Comparison of ENCODE assay signal across 9 mouse cellular contexts in the genomic region with DNA sequence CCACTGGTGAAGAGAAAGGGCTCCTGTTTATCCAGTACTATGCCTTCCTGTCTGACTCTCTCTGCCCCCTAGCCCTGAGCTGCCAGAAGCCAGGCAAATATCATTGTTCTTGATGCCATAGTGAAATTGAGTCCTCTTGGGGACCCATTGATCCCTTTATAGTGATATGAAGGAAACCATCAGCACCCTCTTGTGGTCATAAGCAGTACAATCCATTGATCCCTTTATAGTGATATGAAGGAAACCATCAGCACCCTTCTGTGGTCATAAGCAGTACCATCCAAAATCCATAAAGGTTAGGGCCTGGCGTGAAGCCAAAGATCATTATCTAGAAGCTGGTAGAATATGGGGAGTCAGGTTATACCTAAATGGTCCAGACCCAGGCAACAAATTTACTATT. TPM values are rescaled to one million over a fixed set of nuclear protein-coding genes. Genes with fewer than 3 reads are reported as not detected.
DNase-seq lines count a peak whose midpoint lies in the region; ATAC-seq and TF ChIP-seq lines count a peak whose summit lies in the region.
"Had no signal": no experiment of that assay in that cellular context is flagged by ENCODE, and none has a peak within 500 bp of the region (broad histone marks: within the 10 kb centered on the region; RNA-seq: fewer than 3 reads in every experiment).

No protein-coding gene starts in this region.

- WGBS in embryonic facial prominence, embryonic 13.5 days, result 61% methylated on average over 1 of the region's 1 CpGs
- 78% methylated on average over 1 of the region's 1 CpGs for WGBS in intestine, embryonic 14.5 days
- WGBS in midbrain, embryonic 15.5 days, result 57% methylated on average over 1 of the region's 1 CpGs
- 41% methylated on average over 1 of the region's 1 CpGs for WGBS in thymus, adult 2 months

- no peak overlapping the region for H3K4me2 ChIP-seq in embryonic facial prominence, embryonic 13.5 days
- H3K4me2 ChIP-seq in intestine, embryonic 14.5 days (ENCODE audit: low read length), result no peak overlapping the region
- no peak overlapping the region for H3K4me2 ChIP-seq in midbrain, embryonic 15.5 days
- H3K4me2 ChIP-seq: limb, embryonic 15.5 days had no signal

- DNase-seq in gastrocnemius, adult 18-20 months (ENCODE audit: low spot score), result peak; percentile 23
- DNase-seq in gastrocnemius, postnatal 25 days, result no peak
- peak; percentile 26 for DNase-seq in Muller cell, postnatal 12 days (ENCODE audit: inconsistent ontology term)
- no peak for DNase-seq in intestine, embryonic 14.5 days (ENCODE audit: low spot score)
- DNase-seq in left cerebral cortex, postnatal 10 days (ENCODE audit: extremely low spot score in 1 of 2, low spot score in 2 of 2), result peak; percentile 29 to 41
- DNase-seq in thymus, adult 2 months, result peak; percentile 57

- no peaks in the 10 kb centered on the region for H3K27me3 ChIP-seq in embryonic facial prominence, embryonic 13.5 days
- H3K27me3 ChIP-seq in intestine, embryonic 14.5 days (replicated peaks; ENCODE audit: control insufficient read depth, insufficient read depth, low read length), result no peaks in the 10 kb centered on the region
- no peaks in the 10 kb centered on the region for H3K27me3 ChIP-seq in midbrain, embryonic 15.5 days (replicated peaks)
- H3K27me3 ChIP-seq in thymus, adult 2 months (ENCODE audit: control insufficient read depth, insufficient read depth, low read length), result no peaks in the 10 kb centered on the region
- H3K27me3 ChIP-seq: limb, embryonic 15.5 days had no signal

- no peak for TF ChIP-seq CTCF in thymus, adult 2 months (IDR thresholded peaks at IDR 0.05; ENCODE audit: borderline replicate concordance, control insufficient read depth, extremely low read depth, insufficient read depth, low read length, poor library complexity)

- H3K4me3 ChIP-seq in embryonic facial prominence, embryonic 13.5 days, result no peak overlapping the region
- no peak overlapping the region for H3K4me3 ChIP-seq in intestine, embryonic 14.5 days (ENCODE audit: low read depth, low read length)
- H3K4me3 ChIP-seq in midbrain, embryonic 15.5 days, result no peak overlapping the region
- H3K4me3 ChIP-seq in thymus, adult 2 months (ENCODE audit: control insufficient read depth, insufficient read depth, low read length), result no peak overlapping the region
- H3K4me3 ChIP-seq: limb, embryonic 15.5 days had no signal

- intact Hi-C loops in left cerebral cortex, postnatal 10 days (cut with DNase I), result loop anchor here (1.0 kb wide), 1 partner anchor 213 kb away; no protein-coding TSS in a partner anchor

- H3K4me1 ChIP-seq in embryonic facial prominence, embryonic 13.5 days, result no peaks in the 10 kb centered on the region
- no peaks in the 10 kb centered on the region for H3K4me1 ChIP-seq in intestine, embryonic 14.5 days (replicated peaks; ENCODE audit: control insufficient read depth, insufficient read depth, low read length)
- no peaks in the 10 kb centered on the region for H3K4me1 ChIP-seq in midbrain, embryonic 15.5 days
- peaks cover 3% of the 10 kb centered on the region; the same call in 1 of the 2 replicates for H3K4me1 ChIP-seq in thymus, adult 2 months (replicated peaks; ENCODE audit: control insufficient read depth, insufficient read depth, low read length)
- H3K4me1 ChIP-seq: limb, embryonic 15.5 days had no signal

- peak; percentile 43; the same call in 1 of the 2 replicates for ATAC-seq in embryonic facial prominence, embryonic 13.5 days (ENCODE audit: insufficient number of reproducible peaks, insufficient read depth, low FRiP score, low TSS enrichment, low read depth)
- ATAC-seq in intestine, embryonic 14.5 days (replicated peaks; ENCODE audit: low FRiP score, low TSS enrichment, low read depth), result peak; percentile 53; the same call in 1 of the 2 replicates
- ATAC-seq in midbrain, embryonic 15.5 days (replicated peaks), result peak; percentile 71; the same call in 1 of the 2 replicates

- no peaks in the 10 kb centered on the region for H3K9me3 ChIP-seq in embryonic facial prominence, embryonic 13.5 days
- 0 out of 2 replicates have a peak, but pooled peaks cover 5% of the 10 kb centered on the region for H3K9me3 ChIP-seq in intestine, embryonic 14.5 days (ENCODE audit: control insufficient read depth, low read length)
- no peaks in the 10 kb centered on the region for H3K9me3 ChIP-seq in midbrain, embryonic 15.5 days
- H3K9me3 ChIP-seq: limb, embryonic 15.5 days had no signal

- no peak for TF ChIP-seq POLR2A in thymus, adult 2 months (IDR thresholded peaks at IDR 0.05; ENCODE audit: control insufficient read depth, extremely low read depth, insufficient read depth, low read length, poor library complexity)

- H3K9ac ChIP-seq in embryonic facial prominence, embryonic 13.5 days, result no peak overlapping the region
- H3K9ac ChIP-seq in intestine, embryonic 14.5 days (ENCODE audit: low read length), result no peak overlapping the region
- H3K9ac ChIP-seq in midbrain, embryonic 15.5 days, result no peak overlapping the region
- H3K9ac ChIP-seq: limb, embryonic 15.5 days had no signal

- no peak overlapping the region for H3K27ac ChIP-seq in embryonic facial prominence, embryonic 13.5 days
- H3K27ac ChIP-seq in intestine, embryonic 14.5 days (ENCODE audit: low read depth), result no peak overlapping the region
- H3K27ac ChIP-seq in midbrain, embryonic 15.5 days, result no peak overlapping the region
- H3K27ac ChIP-seq in thymus, adult 2 months (ENCODE audit: control insufficient read depth, insufficient read depth, low read length), result no peak overlapping the region
- H3K27ac ChIP-seq: limb, embryonic 15.5 days had no signal

- no peaks in the 10 kb centered on the region for H3K36me3 ChIP-seq in embryonic facial prominence, embryonic 13.5 days
- H3K36me3 ChIP-seq in intestine, embryonic 14.5 days (ENCODE audit: control insufficient read depth, insufficient read depth, low read length), result no peaks in the 10 kb centered on the region
- no peaks in the 10 kb centered on the region for H3K36me3 ChIP-seq in midbrain, embryonic 15.5 days (replicated peaks)
- H3K36me3 ChIP-seq in thymus, adult 2 months (ENCODE audit: control insufficient read depth, insufficient read depth, low read length), result no peaks in the 10 kb centered on the region
- H3K36me3 ChIP-seq: limb, embryonic 15.5 days had no signal

RNA-seq across cellular contexts. Expression of a gene that starts 21.3 kb away (rescaled TPM):
- not detected for total RNA-seq in gastrocnemius, adult 18-20 months (2021)
- not detected for total RNA-seq in gastrocnemius, postnatal 25 days (2021)
- polyA plus RNA-seq in embryonic facial prominence, embryonic 13.5 days (2015; fragmentation: Nextera tagmentation; extraction: Ambion mirVana), result 0.72 TPM in 1 of 2 replicates, not detected in the other
- polyA plus RNA-seq in intestine, embryonic 14.5 days (2014; fragmentation: Nextera tagmentation; extraction: Ambion mirVana), result 0.38 and 0.63 TPM in 2 replicates
- total RNA-seq in left cerebral cortex, postnatal 10 days (2021), result not detected
- polyA plus RNA-seq in midbrain, embryonic 15.5 days (2015; fragmentation: Nextera tagmentation; extraction: Ambion mirVana), result 0.55 and 0.81 TPM in 2 replicates
- polyA plus RNA-seq in thymus, adult 2 months (2012; rRNA removed), result 0.64 and 1.0 TPM in 2 replicates

RNA-seq across cellular contexts. Expression of a gene that starts 33.7 kb away (rescaled TPM):
- total RNA-seq in gastrocnemius, adult 18-20 months (2021), result under 1 TPM; 0.31 to 0.59 TPM
- total RNA-seq in gastrocnemius, postnatal 25 days (2021), result under 1 TPM; 0.13 to 0.16 TPM
- 0.12 TPM in 1 of 2 replicates, not detected in the other for polyA plus RNA-seq in embryonic facial prominence, embryonic 13.5 days (2015; fragmentation: Nextera tagmentation; extraction: Ambion mirVana)
- 0.27 and 0.68 TPM in 2 replicates for polyA plus RNA-seq in intestine, embryonic 14.5 days (2014; fragmentation: Nextera tagmentation; extraction: Ambion mirVana)
- not detected for total RNA-seq in left cerebral cortex, postnatal 10 days (2021)
- not detected in 2 replicates for polyA plus RNA-seq in midbrain, embryonic 15.5 days (2015; fragmentation: Nextera tagmentation; extraction: Ambion mirVana)
- polyA plus RNA-seq in thymus, adult 2 months (2012; rRNA removed), result 0.15 TPM in 1 of 2 replicates, not detected in the other
- polyA plus RNA-seq: limb, embryonic 15.5 days had no signal

Comparison
In these comparisons a context has a peak if more than half of its experiments do, and no peak if none do; other contexts are left out.
1. DNase-seq: peak in gastrocnemius, adult 18-20 months (single experiment), Muller cell, postnatal 12 days (single experiment), left cerebral cortex, postnatal 10 days (2 of 2) and thymus, adult 2 months (single experiment); none in gastrocnemius, postnatal 25 days (single experiment) and intestine, embryonic 14.5 days (single experiment).
2. Peak in every context shown above with its lines, with median percentiles within 50 percentile points of each other: ATAC-seq.